Mouse (Mus musculus): Measurements from ENCODE around the gene Celf3.

The Celf3 gene

DNA sequence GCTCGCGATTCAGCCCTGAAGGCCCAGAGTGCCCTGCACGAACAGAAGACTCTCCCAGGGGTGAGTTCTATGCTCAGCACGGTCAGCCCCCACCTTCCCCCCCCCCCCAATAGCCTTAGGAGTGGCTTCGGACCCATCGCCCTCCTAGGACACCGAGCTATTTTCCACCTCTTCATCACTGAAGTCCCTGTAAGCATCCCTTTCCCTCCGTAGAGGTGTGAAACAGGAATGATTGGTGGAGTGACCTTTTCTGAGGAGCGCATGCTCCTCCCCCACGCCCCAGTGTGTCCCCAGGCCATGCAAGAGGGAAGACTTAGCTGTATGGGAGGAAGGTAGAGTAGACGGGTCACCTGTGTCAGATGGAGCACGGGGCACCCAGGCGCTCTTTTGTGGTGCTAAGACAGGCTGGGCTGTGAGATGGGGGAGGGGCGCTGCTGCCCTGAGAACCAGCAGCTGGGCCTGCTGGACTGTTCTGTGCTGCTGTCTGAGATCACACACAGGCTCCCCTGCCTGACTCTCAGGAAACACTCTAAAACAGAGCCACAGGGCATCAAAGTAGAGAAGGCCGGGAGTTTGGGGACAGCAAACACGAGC lies 2.3 kb downstream of the Celf3 start, which contains the start of gene Riiad1:
TSS of gene Riiad1 (minus strand) at position 51 of the 594 bp plus-strand sequence.
- no peak for DNase-seq (ENCODE audit: low spot score)

GRCm38 (mm10) chr3:94481429-94481828 lies 3.3 kb downstream of the Celf3 start:
- DNase-seq (ENCODE audit: low spot score): no peak

DNA sequence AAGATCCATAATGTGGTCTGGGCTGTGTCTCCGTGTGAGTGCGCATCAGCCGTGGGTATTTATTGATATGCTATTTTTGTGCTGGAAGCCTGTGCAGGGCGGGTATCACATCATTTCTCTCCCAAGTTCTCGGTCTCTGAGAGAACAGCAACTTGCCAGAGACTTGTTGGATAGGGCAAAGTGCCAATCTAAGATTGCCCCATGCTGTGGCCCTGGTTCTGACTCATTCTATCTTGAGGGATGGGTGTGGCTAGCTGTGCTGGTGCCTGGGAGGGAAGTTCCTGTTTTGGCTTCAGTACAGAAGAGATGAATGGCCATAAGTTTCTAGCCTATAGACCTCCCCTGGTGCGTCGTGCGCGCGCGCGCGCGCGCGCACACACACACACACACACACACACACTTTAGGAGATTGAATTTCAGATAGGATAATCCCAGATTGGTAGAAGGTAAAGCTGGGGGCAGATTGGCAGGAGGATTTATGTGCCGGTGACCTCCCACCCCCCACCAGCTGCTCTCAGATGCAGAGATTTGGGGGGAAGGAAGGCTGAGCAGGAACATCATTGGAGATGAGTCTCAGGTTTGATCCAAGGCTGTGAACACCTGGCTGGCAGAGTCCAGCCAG lies 4.8 kb downstream of the Celf3 start:
- DNase-seq (ENCODE audit: low spot score): no peak

- no peak for DNase-seq (ENCODE audit: low spot score)
Observed at GRCm38 (mm10) chr3:94483790-94484439, 5.8 kb downstream of the Celf3 start.

DNA sequence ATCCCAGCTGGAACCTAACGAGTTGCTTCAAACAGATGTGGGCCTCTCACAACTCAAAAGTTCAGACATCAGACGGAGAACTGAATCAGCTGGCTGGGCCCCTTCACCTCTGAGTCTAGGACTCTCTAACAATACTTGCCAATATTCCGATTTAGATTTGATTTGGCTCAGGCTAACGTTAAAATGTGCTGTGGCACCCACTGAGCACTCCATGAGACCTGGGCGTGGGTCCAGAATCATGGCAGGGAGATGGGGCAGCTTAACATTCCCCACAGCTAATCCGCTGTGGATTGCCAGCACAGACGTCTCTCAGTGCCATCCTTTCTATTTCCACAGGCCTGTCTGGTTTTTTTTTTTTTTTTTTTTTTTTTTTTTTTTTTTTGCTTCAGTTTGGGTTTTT lies 7.8 kb downstream of the Celf3 start:
- DNase-seq (ENCODE audit: low spot score): no peak

DNA sequence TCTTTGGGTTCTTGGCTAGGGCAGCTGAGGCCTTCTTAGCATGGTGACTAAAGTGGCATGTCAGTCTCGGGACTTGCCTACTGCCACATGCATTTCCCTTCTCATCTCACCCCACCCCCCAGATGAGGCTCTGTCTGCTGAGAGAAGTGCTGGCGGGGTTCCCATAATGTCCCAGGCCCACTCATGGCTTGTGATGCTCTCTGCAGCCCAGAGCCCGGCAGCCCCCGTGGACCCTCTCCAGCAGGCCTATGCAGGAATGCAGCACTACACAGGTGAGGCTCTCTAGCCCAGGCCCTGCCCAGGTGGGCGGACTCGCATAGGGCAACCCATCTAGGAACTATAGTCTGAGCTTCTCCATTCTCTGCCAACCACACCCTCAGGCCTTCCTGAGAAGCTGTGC lies 9.5 kb downstream of the Celf3 start:
- no peak for DNase-seq (ENCODE audit: low spot score)

DNA sequence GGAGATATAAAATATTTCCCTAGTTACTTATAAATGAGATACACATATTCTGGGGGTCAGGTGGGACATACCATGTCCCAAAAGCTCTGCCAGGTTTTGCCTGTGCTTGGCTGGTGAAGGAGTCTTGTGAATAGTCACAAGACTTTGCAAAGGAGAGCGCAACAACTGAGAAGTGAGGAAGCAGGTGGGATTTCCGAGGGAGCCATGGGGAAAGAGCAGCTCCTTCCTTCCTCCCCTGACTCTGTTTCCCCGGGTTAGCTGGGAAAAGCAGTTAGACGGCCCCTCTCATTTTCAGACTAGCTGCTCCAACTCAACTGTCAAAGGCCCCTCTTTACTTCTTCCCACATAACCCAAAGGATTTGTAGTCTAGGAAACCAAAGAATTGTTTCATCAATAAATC lies 19.1 kb downstream of the Celf3 start:
- DNase-seq (ENCODE audit: low spot score): no peak

DNA sequence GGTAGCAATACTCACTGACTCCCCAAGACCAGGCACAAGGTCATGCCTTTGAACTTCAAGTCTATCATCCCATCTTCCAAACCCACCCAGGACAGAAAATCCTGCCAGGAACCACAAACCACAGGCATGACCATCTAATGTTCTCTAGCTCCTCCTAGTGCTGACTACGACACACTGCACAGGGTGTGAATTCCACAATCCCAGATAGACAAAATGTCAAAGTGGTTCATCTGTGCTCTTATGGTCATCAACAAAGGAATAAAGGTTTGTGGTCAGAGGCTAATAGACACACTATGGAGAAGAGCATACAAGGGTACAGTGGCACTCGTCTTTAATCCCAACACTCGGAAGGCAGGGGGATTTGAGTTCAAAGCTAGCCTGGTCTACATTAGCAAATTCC lies 24.1 kb downstream of the Celf3 start:
- no peak for DNase-seq (ENCODE audit: low spot score)

DNA sequence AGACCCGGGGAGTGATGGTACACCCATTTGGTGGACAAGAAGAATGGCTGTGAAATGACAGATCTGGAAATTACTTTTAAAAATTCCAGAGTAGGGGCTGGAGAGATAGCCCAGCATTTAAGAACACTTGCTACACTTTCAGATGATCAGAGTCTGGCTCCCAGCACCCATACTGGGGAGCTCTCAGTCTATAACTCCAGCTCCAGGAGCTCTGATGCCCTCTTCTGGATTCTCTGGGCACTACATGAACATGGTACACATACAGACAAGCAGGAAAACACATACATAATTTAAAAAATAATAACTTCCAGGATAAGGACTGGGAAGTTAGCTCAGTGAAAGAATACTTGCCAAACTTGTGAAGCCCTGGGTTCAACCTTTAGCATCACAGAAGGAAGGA lies 28.6 kb downstream of the Celf3 start:
- no peak for DNase-seq (ENCODE audit: low spot score)

GRCm38 (mm10) chr3:94526731-94527130 lies 48.6 kb downstream of the Celf3 start:
- no peak for DNase-seq (ENCODE audit: low spot score)

- no peak for DNase-seq (ENCODE audit: low spot score)
Observed at GRCm38 (mm10) chr3:94533968-94534367, 55.9 kb downstream of the Celf3 start.

- no peak for DNase-seq (ENCODE audit: low spot score)
Observed at GRCm38 (mm10) chr3:94537187-94537586, 59.1 kb downstream of the Celf3 start.

Data from ovary, adult 18-20 months (tissue).